In genomic region chr5:83339144-83339543, GRCm38 (mm10) we compare ENCODE assay signal across 19 mouse cellular contexts. TPM values are rescaled to one million over a fixed set of nuclear protein-coding genes. Genes with fewer than 3 reads are reported as not detected.
DNase-seq lines count a peak whose midpoint lies in the region; ATAC-seq and TF ChIP-seq lines count a peak whose summit lies in the region.
"Had no signal": no experiment of that assay in that cellular context is flagged by ENCODE, and none has a peak within 500 bp of the region (broad histone marks: within the 10 kb centered on the region; RNA-seq: fewer than 3 reads in every experiment).

No protein-coding gene starts in this region.

- H3K4me1 ChIP-seq in lung, postnatal 0 days (ENCODE audit: insufficient read depth, low read depth, low read length), result no peaks in the 10 kb centered on the region
- H3K4me1 ChIP-seq in lung, adult 2 months (ENCODE audit: control insufficient read depth, insufficient read depth, low read length), result no peaks in the 10 kb centered on the region
- H3K4me1 ChIP-seq: embryonic facial prominence, embryonic 10.5 days; embryonic facial prominence, embryonic 12.5 days; forebrain, embryonic 13.5 days; forebrain, embryonic 15.5 days had no signal

- H3K36me3 ChIP-seq in lung, postnatal 0 days (ENCODE audit: insufficient read depth, low read length), result no peaks in the 10 kb centered on the region
- H3K36me3 ChIP-seq: embryonic facial prominence, embryonic 10.5 days; embryonic facial prominence, embryonic 12.5 days; forebrain, embryonic 15.5 days had no signal

- no peak for TF ChIP-seq CTCF in lung, postnatal 0 days (IDR thresholded peaks at IDR 0.05)
- TF ChIP-seq CTCF in lung, adult 2 months (IDR thresholded peaks at IDR 0.05; ENCODE audit: insufficient read depth, low read length), result no peak

- TF ChIP-seq POLR2A in lung, adult 2 months (IDR thresholded peaks at IDR 0.05; ENCODE audit: borderline replicate concordance, extremely low read depth, low read depth, low read length), result no peak

- WGBS in lung, postnatal 0 days, result 28% methylated on average over 4 of the region's 4 CpGs
- WGBS in lung, adult 2 months, result 55% methylated on average over 4 of the region's 4 CpGs

- peak; percentile 64 for ATAC-seq in lung, postnatal 0 days
- ATAC-seq: forebrain, embryonic 13.5 days; forebrain, embryonic 15.5 days; forebrain, postnatal 0 days had no signal

- no peak for TF ChIP-seq EP300 in lung, postnatal 0 days (IDR thresholded peaks at IDR 0.05)

- H3K9ac ChIP-seq in lung, postnatal 0 days (replicated peaks; ENCODE audit: low read depth), result no peak overlapping the region
- H3K9ac ChIP-seq: embryonic facial prominence, embryonic 12.5 days; forebrain, embryonic 13.5 days; forebrain, embryonic 15.5 days; forebrain, postnatal 0 days had no signal

- H3K4me2 ChIP-seq in lung, postnatal 0 days (replicated peaks; ENCODE audit: low read depth, low read length), result no peak overlapping the region
- H3K4me2 ChIP-seq: embryonic facial prominence, embryonic 12.5 days; forebrain, embryonic 13.5 days; forebrain, embryonic 15.5 days had no signal

- DNase-seq in lung, postnatal 0 days (ENCODE audit: low spot score), result no peak
- no peak for DNase-seq in lung, postnatal 4 days
- DNase-seq in lung, postnatal 36 days, result peak; percentile 13
- no peak for DNase-seq in lung, adult 2 months
- no peak for DNase-seq in adipocyte (ENCODE audit: low spot score)
- DNase-seq: adrenal gland, adult 8-10 months; adrenal gland, postnatal 14 days; adrenal gland, postnatal 36 days; cerebellum, adult 11-12 months; cerebellum, adult 2 months; cerebellum, adult 9-10 months; cerebellum, postnatal 10 days; cerebellum, postnatal 25 days; forebrain, postnatal 0 days had no signal

- H3K27me3 ChIP-seq in lung, postnatal 0 days (replicated peaks; ENCODE audit: insufficient read depth, low read length), result no peaks in the 10 kb centered on the region
- H3K27me3 ChIP-seq: embryonic facial prominence, embryonic 12.5 days; forebrain, embryonic 13.5 days; forebrain, embryonic 15.5 days had no signal

- no peak overlapping the region for H3K4me3 ChIP-seq in lung, postnatal 0 days (ENCODE audit: low read depth, low read length)
- no peak overlapping the region for H3K4me3 ChIP-seq in lung, adult 2 months (replicated peaks; ENCODE audit: extremely low read depth, low read depth, low read length)
- H3K4me3 ChIP-seq: embryonic facial prominence, embryonic 10.5 days; embryonic facial prominence, embryonic 12.5 days; forebrain, embryonic 13.5 days; forebrain, embryonic 15.5 days had no signal

- no peaks in the 10 kb centered on the region for H3K9me3 ChIP-seq in lung, postnatal 0 days (ENCODE audit: low read length)
- H3K9me3 ChIP-seq: embryonic facial prominence, embryonic 10.5 days; embryonic facial prominence, embryonic 12.5 days; forebrain, embryonic 13.5 days; forebrain, embryonic 15.5 days had no signal

- no peak overlapping the region for H3K27ac ChIP-seq in lung, postnatal 0 days (ENCODE audit: low read length)
- H3K27ac ChIP-seq: embryonic facial prominence, embryonic 10.5 days; embryonic facial prominence, embryonic 12.5 days; forebrain, embryonic 13.5 days; forebrain, embryonic 15.5 days had no signal

RNA-seq across cellular contexts. Expression of gene Tecrl, which starts 15.9 kb away (rescaled TPM):
- polyA plus RNA-seq in lung, postnatal 0 days (2015; fragmentation: Nextera tagmentation; extraction: Ambion mirVana), result 3.2 and 3.7 TPM in 2 replicates
- polyA plus RNA-seq in lung, adult 2 months (2012; rRNA removed), result 0.79 and 0.82 TPM in 2 replicates
- polyA plus RNA-seq: C2C12; forebrain, embryonic 13.5 days had no signal
